Mouse (Mus musculus) heart, adult 2 months (tissue): ENCODE data around the gene Hivep2.

ENCODE experiments used
- EP300 ChIP-seq: fragments of 200-500 bp; IDR thresholded peaks from 2 replicates; pipeline ENCODE4 v1.6.1; 2011; ENCODE audit warnings: low read depth, low read length, control low read depth; ENCODE audit not compliant: insufficient read depth
- POLR2A ChIP-seq: fragments of 200-500 bp; IDR thresholded peaks from 2 replicates; pipeline ENCODE4 v1.6.1; 2011; ENCODE audit warnings: mild to moderate bottlenecking, low read depth, low read length, control low read depth; ENCODE audit not compliant: insufficient read depth

DNA sequence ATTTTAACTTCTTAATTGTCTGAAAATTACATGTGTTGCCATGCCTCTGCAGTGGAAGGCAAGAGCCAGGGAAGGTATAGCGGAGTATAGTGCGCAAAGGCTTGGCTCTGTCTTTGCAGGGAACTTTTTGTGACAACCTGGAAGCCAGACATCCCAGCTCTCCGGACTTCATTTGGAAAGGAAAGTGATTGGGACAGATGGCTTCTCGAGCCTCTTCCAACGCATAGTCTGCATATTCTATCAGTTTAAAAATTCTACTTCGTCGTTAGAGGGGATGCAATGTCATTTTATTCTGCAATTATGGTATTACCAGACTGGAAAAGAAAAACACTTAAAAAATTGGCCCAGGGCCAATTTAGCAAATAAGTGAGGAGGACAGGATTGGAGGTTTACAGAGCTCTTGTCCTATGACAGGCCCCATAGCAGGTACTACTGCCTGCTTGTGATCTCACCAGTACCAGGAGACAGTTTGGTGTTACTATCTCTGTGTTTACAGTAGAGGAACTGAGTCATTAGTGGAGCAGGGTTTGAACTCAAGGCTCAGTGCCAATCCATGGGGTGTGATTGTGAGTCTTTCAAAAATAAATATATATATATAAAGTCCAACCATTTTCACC is 7.8 kb downstream of the Hivep2 start:
- TF ChIP-seq EP300 (no peak), POLR2A (no peak)
